Mouse (Mus musculus) stomach, postnatal 0 days (tissue): ENCODE data around the gene Fry. TPM values are rescaled to one million over a fixed set of nuclear protein-coding genes. Genes with fewer than 3 reads are reported as not detected.

ENCODE experiments used
- ATAC-seq: fragments of 200-750 bp; cut with Nextera tagmentation; 2 replicates; pipeline ENCODE4 v1.8.0; 2017; ENCODE audit not compliant: low FRiP score, low TSS enrichment
- DNase-seq: peaks from one replicate; pipeline ENCODE4 v3.0.0-alpha.2; 2016; ENCODE audit warnings: low spot score
- H3K27ac ChIP-seq: fragments of 300-500 bp; sonication (generic); replicated peaks from 2 replicates; pipeline ENCODE4 v1.5.1; 2014; ENCODE audit warnings: mild to moderate bottlenecking, control low read depth
- H3K27me3 ChIP-seq: fragments of 300-500 bp; sonication (generic); 2 replicates; pipeline ENCODE4 v1.6.1; 2014; ENCODE audit warnings: low read length; ENCODE audit not compliant: control insufficient read depth, insufficient read depth
- H3K36me3 ChIP-seq: fragments of 300-500 bp; sonication (generic); 2 replicates; pipeline ENCODE4 v1.6.1; 2014; ENCODE audit warnings: low read length, mixed read lengths; ENCODE audit not compliant: control insufficient read depth, insufficient read depth
- H3K4me1 ChIP-seq: fragments of 300-500 bp; sonication (generic); replicated peaks from 2 replicates; pipeline ENCODE4 v1.6.1; 2014; ENCODE audit warnings: antibody characterized with exemption; ENCODE audit not compliant: control insufficient read depth, insufficient read depth
- H3K4me2 ChIP-seq: fragments of 300-500 bp; sonication (generic); replicated peaks from 2 replicates; pipeline ENCODE4 v1.6.1; 2014; ENCODE audit warnings: low read depth, mild to moderate bottlenecking, control low read depth, moderate library complexity
- H3K4me3 ChIP-seq: fragments of 300-500 bp; sonication (generic); 2 replicates; pipeline ENCODE4 v1.5.1; 2014; ENCODE audit warnings: low read depth, low read length, control low read depth
- H3K9ac ChIP-seq: fragments of 300-500 bp; sonication (generic); 2 replicates; pipeline ENCODE4 v1.6.1; 2014; ENCODE audit warnings: mild to moderate bottlenecking, low read length, control low read depth, mixed read lengths
- H3K9me3 ChIP-seq: fragments of 300-500 bp; sonication (generic); 2 replicates; pipeline ENCODE4 v1.6.1; 2016; ENCODE audit warnings: low read length; ENCODE audit not compliant: control insufficient read depth
- CTCF ChIP-seq: IDR thresholded peaks from 2 replicates; pipeline ENCODE4 v1.5.1; 2016; ENCODE audit warnings: antibody characterized with exemption, low read depth, mild to moderate bottlenecking, moderate library complexity
- EP300 ChIP-seq: optimal IDR thresholded peaks from 2 replicates; pipeline ENCODE3; 2016; ENCODE audit warnings: antibody characterized with exemption
- WGBS: fragments of 180-500 bp; shearing (Covaris S2); extraction: QIAGEN DNeasy Blood & Tissue Kit; methylation state at CpG from one replicate; pipeline ENCODE4 v1.1.7; 2014; 5-methylcytosine and 5-hydroxymethylcytosine counted together
- polyA plus RNA-seq: library from polyadenylated mRNA; unstranded; fragments of >200 nt; fragmentation: Nextera tagmentation; extraction: Ambion mirVana; gene quantifications from 2 replicates; pipeline ENCODE4 v1.2.1, GENCODE M21; 2015

The Fry gene
- polyA plus RNA-seq, 1 experiment from 2014 or later, result 6.5 TPM

- 82% methylated on average over 3 of the region's 3 CpGs for WGBS
- H3K4me3 ChIP-seq, result no peak overlapping the region
- H3K9me3 ChIP-seq, result no peaks in the 10 kb centered on the region
- no peak overlapping the region for H3K9ac ChIP-seq
- DNase-seq (peak; percentile 30), ATAC-seq (no peak)
- TF ChIP-seq CTCF (peak; percentile 71), EP300 (no peak)
- H3K4me1 ChIP-seq, result no peaks in the 10 kb centered on the region
- no peak overlapping the region for H3K4me2 ChIP-seq
- no peaks in the 10 kb centered on the region for H3K27me3 ChIP-seq
- no peaks in the 10 kb centered on the region for H3K36me3 ChIP-seq
- no peak overlapping the region for H3K27ac ChIP-seq
Observed at GRCm38 (mm10) chr5:150426595-150426994, 308.1 kb downstream of the Fry start.

GRCm38 (mm10) chr5:150431286-150431685, 312.8 kb downstream of the Fry start:
- H3K4me3 ChIP-seq, result no peak overlapping the region
- H3K27me3 ChIP-seq, result no peaks in the 10 kb centered on the region
- no peaks in the 10 kb centered on the region for H3K4me1 ChIP-seq
- TF ChIP-seq EP300 (no peak), CTCF (peak; percentile 59)
- no peak overlapping the region for H3K27ac ChIP-seq
- 0 out of 2 replicates have a peak, but pooled peaks cover 3% of the 10 kb centered on the region for H3K36me3 ChIP-seq
- no peaks in the 10 kb centered on the region for H3K9me3 ChIP-seq
- no peak for ATAC-seq
- WGBS, result 97% methylated on average over 7 of the region's 7 CpGs
- no peak overlapping the region for H3K9ac ChIP-seq
- no peak for DNase-seq
- H3K4me2 ChIP-seq, result no peak overlapping the region

GRCm38 (mm10) chr5:150432960-150433359, 314.5 kb downstream of the Fry start:
- ATAC-seq, result no peak

GRCm38 (mm10) chr5:150436629-150437389, 318.4 kb downstream of the Fry start:
- Histone ChIP-seq H3K9ac (peak overlapping the region; percentile 8; the same call in 1 of the 2 replicates), H3K9me3 (no peaks in the 10 kb centered on the region), H3K4me1 (no peaks in the 10 kb centered on the region), H3K27me3 (no peaks in the 10 kb centered on the region), H3K4me3 (peak overlapping the region; percentile 20; the same call in 1 of the 2 replicates), H3K4me2 (peak overlapping the region; percentile 32), H3K36me3 (0 out of 2 replicates have a peak, but pooled peaks cover 3% of the 10 kb centered on the region), H3K27ac (no peak overlapping the region)
- TF ChIP-seq EP300, result no peak
- no peak for TF ChIP-seq CTCF
- WGBS, result 40% methylated on average over 34 of the region's 34 CpGs
- DNase-seq (no peak), ATAC-seq (0 out of 2 replicates have a peak, but pooled peaks have one; percentile 15)

More at GRCm38 (mm10) chr5:150432960-150433359, 314.5 kb downstream of the Fry start:
- H3K27ac ChIP-seq, result no peak overlapping the region
- H3K36me3 ChIP-seq, result 0 out of 2 replicates have a peak, but pooled peaks cover 3% of the 10 kb centered on the region
- H3K4me2 ChIP-seq, result no peak overlapping the region
- no peaks in the 10 kb centered on the region for H3K27me3 ChIP-seq
- H3K4me3 ChIP-seq, result no peak overlapping the region
- DNase-seq, result no peak
- 94% methylated on average over 2 of the region's 2 CpGs for WGBS
- no peaks in the 10 kb centered on the region for H3K4me1 ChIP-seq
- no peak overlapping the region for H3K9ac ChIP-seq
- H3K9me3 ChIP-seq, result no peaks in the 10 kb centered on the region
- no peak for TF ChIP-seq EP300
- peak; percentile 45 for TF ChIP-seq CTCF

- TF ChIP-seq CTCF (peak; percentile 85), EP300 (no peak)
- Histone ChIP-seq H3K36me3 (no peaks in the 10 kb centered on the region), H3K4me1 (no peaks in the 10 kb centered on the region), H3K4me2 (no peak overlapping the region), H3K4me3 (no peak overlapping the region), H3K27ac (no peak overlapping the region), H3K9me3 (no peaks in the 10 kb centered on the region), H3K9ac (no peak overlapping the region), H3K27me3 (no peaks in the 10 kb centered on the region)
- peak; percentile 67 for DNase-seq
- WGBS, result 41% methylated on average over 7 of the region's 7 CpGs
- ATAC-seq, result no peak
Observed at GRCm38 (mm10) chr5:150441690-150442089, 323.2 kb downstream of the Fry start.
